Mouse (Mus musculus) right cerebral cortex, postnatal 36 days (tissue): Measurements from ENCODE around the gene Phkb.

Experiments used
- DNase-seq, 2 experiments: peaks; one replicate each; pipeline ENCODE4 v3.0.0; 2022; ENCODE audit warnings: low spot score in 2 of 2, mixed read lengths in 1 of 2

The Phkb gene

DNA sequence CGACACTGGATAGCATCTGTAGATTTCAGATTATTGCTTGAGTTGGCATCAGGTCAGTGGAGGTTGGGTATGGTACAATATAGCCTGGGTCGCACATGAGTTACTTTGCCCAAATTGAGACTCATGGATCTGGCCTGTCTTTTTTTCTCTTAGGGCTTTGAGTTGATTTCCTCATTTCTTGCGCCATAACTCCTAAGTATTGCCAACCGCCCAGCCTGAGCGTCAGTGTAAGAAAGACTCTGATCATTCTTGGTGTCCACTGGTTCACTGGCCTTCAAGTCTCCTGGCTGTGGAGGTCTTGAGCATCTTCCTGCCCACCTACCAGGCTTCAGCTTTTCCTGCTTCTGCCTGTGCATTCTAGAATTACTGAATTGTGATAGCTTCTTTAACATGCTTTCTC lies 104.1 kb downstream of the Phkb start:
- DNase-seq = no peak

DNA sequence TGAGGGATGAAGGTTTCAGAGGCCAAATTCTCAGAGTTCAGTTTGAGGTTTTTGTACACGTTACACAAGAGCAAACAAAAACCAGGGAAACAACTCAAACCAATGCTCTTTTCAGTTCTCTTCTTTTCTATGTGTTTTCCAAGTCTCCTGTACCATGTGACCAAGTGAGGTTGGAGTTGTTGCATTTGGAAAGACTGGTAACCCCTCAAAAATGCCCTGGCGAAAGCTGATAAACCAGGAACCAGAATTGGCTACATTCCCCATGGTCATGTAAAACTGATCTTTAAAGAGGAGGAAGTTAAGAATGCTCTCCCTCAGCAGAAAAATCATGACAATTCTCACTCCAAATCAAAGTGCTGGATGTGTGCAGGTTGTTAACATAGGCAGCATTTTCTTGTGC lies 117.6 kb downstream of the Phkb start:
- DNase-seq = no peak

DNA sequence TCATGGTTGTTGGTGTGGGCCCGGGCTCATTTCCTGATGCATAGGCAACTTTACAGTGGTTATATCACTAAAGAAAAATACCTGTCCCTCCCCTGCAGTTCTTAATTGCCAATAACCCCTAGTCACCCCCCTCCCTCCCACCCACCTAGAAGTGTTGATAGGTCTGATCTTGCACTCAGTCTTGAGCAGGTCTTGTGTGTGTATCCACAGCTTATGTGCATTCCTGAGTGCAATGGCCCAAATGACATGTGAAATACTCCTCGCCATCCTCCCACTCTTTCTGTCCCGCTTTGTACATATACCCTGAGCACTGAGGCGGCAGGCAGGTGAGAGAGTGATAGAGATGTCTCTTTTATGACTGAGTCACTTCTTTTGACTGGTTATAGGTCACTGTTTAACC lies 119.1 kb downstream of the Phkb start:
- DNase-seq = no peak

DNA sequence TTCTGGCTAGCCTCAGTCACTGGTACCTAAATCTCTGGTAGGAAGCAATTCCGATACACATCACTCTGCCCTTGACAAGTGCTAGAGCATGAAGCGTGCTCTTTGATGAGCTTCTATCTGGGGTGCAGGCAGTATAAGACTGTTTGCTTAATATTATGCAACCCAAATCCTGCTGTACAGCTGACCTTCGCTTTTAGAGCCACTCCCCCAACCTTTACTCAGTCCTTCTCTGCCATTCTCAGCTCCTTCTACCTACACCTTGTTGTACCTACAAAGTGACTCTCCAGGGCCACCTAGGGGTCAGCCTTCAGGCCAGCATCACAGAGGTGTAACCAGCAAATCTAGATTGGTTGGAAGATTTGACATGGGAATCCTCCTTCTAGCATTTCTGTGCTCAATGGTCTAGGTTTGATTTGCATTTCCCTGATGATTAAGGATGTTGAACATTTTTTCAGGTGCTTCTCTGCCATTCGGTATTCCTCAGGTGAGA lies 136.9 kb downstream of the Phkb start:
- DNase-seq = no peak

DNA sequence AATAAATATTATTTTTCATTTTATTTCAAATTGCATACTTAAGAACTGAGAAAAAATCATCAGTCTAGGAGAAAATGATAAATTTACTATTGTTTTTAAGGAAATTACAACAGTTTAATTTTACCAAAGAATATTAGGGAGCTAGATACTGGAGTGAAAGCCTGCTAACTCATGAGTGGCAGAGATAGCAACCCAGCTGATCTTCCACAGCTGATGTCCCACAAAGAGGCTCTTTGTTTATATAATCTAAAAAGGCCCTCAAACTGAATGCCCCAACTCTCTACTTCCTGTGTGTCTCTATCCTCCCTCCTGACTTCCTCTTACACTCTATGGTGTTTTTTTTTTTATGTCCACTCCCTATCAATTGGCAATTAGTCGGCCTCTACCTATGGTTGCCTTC lies 152.2 kb downstream of the Phkb start:
- DNase-seq = no peak

DNA sequence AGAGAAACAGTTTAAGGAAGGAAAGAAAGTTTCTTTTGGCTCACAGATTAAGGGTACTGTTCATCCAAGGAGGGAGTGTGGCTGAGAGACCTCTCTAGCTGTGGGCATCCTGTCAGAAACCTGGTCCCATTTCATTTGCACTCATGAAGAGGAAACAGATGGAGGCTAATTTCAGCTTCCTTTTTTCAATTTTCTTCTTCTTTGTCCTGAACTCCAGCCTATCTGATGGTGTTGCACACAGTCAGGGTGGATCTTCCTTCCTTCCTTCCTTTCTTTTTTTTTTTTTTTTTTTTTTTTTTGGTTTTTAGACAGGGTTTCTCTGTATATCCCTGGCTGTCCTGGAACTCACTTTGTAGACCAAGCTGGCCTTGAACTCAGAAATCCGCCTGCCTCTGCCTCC lies 152.9 kb downstream of the Phkb start:
- DNase-seq = no peak

DNA sequence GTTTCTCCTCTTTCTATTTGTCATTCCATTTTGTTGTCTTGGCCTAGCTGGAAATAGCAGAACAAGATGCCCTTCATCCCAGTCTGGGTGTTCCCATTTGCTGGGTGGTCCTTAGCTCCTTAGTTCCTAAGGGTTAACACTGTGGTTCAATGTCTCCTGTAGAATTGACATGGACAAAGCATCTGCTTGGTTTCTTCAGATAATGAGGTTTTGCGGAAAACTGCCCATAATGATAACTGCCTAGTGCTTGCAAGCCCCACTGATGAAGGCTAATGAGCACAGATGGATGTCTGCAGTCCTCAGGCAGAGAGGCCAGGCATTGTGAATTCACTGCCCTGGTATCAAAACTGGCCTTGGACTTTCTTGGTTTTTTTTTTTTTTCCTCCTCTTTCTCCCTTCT lies 155.2 kb downstream of the Phkb start:
- DNase-seq = no peak

DNA sequence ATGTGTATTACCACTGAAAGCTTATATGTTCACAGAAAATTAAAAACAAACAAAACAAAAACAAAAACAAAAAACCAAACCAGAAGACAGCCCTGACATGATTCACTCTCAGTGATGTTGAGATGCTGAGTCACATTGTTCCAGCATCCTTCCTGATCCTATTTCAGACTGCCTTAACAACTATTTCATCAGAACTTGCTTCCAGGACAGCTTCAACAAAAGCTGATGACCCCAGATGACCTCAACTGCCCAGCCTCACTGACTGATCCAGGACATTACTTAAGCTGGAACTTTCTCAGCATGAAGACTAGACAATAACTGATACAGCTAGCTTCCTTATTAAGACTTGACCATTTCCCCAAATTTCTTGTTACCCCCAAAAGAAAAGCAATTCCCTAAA lies 165.7 kb downstream of the Phkb start:
- no peak for DNase-seq

DNA sequence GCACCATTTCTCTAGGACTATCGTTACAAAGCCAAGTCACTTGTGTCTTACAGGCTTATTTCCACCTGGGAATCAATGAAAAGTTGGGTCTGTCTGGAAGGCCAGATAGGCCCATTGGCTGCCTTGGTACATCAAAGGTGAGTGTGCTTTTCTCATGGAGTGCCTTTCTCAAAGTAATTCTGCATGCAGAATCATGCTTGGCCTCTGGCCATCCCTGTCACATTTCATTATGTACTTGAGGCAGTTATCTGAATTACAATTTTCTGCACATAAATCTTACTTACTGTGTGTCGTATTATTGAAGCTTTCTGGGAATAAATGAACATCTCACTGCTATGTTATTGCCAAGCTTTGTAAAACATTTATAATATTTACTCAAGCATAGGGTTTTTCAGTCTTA lies 176.0 kb downstream of the Phkb start:
- no peak for DNase-seq

DNA sequence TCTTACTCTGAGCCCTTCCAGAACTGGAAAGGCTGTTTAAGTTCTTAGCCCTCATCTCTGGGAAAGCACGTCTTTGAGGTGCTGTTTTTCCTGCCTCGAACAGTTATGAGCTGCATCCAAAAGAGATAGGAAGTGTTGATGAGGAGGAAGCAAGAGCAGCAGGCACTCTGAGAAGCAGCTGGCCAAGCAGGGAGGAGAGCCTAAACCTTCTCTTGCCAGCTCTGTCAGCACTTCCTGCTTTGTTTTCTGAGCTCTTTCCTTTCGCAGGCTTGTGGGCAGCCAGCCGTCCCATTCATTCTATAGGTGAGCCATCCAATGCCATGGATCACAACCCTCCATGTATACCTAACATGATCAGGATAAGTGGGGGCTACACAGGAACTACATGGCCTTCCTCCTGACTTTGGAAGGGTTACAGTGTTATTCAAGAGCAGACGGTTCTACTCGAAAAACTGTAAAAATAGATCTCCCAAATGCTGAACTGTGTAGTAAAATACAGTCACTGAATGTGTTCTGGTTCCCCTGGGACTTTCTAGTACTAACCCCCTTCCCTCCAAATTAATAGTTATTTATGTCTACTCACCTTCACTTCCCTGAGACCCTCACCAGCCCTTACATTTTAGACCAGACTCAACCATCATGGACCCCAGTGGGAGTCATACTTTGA lies 188.0 kb downstream of the Phkb start:
- peak; percentile 37 to 54 for DNase-seq

DNA sequence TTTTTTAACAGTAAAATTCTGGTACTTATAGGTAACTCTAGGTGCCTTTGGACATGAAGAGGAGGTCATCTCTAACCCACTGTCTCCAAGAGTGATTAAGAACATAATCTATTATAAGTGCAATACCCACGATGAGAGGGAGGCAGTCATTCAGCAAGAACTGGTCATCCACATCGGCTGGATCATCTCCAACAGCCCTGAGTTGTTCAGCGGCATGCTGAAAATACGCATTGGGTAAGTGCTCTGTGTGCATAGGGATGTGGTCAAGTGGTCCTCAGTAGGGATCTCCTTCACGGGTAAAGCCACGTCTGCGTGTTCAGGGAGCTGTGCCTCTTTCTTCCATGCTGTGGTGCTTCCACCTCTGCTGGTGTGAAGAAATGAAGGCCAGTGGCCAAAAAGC lies 188.7 kb downstream of the Phkb start:
- DNase-seq = no peak

DNA sequence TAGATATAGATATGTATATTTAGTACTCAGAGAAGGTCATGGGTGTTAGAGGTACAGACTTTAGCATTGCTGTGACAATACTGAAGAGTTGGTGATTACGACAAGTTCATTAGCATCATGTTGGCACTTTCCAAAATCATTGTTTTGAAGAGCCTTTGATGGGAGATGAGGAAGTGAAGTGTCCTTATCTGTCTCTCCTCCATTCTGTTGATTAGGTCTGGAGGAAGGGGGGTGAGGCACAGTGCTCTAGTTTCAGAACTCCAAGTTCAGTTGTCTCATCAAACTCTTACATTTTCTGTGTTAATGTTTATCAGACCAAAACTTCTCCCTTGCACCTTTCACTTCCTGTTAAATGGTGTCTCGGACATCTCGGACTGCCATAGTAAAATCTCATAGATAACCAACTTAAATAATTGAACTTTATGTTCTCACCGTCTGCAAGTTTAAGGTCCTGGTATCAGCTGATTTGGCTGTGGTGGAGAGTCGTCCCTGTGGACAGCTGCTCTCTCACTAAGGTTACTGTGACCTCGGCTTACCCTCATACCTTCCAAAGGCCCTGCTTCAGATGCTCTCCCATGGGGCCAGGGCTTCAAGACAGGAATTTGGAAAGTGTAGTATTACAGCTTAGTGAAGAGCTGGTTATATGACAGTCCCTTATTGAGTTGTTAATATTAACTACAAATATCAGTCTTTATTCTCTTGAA lies 194.1 kb downstream of the Phkb start:
- DNase-seq = no peak

DNA sequence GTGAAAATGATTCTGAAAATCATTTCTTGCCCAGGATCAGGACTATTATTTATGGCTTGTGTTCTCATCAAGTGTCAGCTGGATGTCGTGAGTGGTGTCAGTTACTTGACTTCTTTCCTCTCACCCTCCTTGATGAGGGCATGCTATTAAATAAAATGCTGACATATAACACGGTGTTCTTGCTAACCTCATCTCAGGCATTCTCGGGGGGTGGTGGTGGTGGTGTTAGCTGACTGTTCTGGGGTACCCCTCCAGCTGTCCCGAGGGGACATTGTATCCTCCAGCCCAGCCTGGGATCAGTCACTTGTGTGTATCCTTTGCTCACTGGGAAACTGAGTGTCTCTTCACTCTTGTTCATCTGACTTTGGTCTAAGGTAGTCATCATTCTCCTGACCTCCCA lies 194.6 kb downstream of the Phkb start:
- DNase-seq = no peak

DNA sequence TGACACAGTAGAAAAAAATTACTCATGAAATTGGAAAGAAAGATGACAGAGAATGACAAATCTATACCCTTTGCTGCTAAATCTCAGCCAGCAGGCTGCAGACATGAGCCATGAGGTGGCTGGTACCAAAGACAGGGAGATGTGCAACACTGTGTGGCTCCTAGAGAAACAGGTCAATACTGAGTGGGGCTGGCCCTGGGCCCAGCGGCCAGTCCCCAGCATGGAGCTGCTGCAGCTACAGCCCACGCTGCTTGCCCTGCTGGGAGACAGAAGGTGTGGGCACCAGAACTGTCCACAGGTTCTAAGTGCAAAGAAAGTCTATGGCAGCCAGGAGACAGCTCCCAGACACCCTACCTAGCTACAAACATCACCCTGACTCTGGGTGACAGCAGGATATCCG lies 197.7 kb downstream of the Phkb start:
- DNase-seq = no peak

DNA sequence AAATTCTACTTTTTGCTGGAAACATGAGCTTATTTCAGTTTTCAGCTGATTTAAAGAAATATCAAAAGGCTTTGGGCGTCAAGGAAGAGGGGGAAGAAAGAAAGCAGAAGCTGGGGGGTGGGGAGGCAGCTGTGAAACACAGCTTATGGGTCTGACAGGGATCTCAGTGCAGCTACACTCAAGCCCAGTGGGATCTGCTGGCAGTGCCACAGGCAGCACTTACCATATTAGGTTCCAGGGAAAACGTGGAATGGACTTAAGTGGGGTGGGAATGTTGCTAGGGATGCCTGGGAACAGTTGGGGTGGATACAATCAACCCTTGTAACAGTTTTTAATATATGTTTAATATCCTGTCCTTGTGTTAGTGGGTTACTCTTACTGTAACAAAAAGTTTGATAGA lies 201.3 kb downstream of the Phkb start:
- DNase-seq = no peak

DNA sequence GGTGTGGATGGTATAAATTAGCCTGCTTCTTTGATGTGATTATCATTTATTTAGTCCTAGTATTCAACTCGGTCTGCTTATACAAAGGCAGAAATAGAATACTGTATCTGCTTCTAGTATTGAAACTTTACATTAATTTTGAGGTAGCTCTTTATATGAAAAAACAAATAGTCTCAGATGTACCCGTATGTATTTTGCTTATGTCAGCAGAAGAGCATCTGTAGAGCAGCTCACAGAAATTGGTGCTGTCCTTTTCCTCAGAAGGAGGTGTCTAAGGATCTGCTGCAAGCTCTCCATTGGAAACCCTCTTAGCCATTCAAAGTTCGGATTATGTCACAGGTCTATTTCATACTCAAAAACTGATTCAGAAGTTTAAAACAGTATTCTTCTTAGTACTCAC lies 210.1 kb downstream of the Phkb start:
- DNase-seq = no peak

DNA sequence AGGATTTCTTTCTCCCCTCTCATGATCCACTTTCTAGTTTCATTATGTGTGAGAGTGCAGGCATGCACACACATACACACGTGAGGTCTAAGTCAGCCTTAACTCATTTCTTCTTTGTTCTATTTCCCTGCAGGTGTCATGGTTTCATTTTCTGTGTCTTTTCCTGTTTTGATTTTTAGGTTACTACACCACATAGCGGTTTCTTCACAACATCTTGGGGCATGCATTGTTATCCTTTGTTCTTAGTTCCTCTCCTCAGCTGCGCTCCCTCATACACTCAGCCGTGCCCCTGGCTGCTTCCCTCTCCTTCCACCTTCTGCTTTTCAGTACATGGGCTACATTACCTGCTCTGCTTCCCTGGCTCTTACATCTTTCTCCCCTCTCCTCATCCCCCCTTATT lies 211.2 kb downstream of the Phkb start:
- no peak for DNase-seq

DNA sequence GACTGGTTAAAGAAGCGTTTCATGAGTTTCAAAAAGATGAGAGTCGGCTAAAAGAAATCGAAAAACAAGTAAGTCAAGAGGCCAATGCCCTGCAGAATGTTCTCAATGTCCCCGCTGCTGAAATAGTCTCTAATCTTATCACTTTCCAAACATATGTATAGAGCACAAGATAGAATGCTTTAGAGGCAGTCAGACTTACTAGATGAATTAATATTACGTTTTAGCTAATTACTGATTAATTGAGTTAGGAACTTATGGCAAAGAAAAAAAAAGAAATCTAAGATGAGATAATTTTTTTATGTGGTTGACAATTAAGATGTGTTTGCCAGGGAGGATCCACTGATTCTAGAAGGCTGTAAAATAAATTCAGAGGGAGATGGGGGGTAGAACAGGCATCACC lies 217.9 kb downstream of the Phkb start:
- no peak for DNase-seq

DNA sequence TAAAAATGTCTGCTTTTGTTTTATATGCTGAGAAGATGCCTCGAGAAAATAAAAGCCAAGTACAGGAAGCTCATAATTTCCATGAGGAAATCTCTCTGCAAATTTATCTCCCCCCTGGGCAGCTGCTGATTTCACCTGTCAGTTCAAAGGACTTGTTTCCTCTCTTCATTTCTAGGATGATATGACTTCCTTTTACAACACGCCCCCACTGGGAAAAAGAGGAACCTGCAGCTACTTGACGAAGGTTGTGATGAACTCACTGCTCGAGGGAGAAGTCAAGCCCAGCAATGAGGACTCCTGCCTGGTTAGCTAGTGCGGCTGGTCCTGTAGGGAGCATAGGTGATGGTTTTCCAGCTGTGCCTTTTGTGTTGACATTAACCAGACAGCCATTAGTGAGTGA lies 218.4 kb downstream of the Phkb start:
- no peak for DNase-seq

DNA sequence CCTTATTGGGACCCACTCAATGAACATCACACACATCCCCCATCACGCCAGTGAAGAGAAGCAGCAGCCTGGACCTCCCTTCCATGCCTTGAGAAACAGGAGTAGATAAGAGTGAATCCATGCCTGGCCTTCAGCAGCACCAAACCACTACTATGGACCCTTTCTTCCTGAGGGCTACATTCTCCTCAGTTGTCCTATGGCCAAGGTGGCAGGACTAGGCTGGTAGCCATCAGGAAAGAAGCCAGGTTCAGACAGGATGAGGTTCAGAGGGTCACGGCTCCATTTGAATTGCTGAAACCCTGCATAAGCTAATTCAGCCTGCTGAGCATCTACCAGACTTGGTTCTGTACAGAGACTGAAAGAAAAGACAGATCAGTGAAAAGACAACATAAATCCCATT lies 222.7 kb downstream of the Phkb start:
- no peak for DNase-seq

DNA sequence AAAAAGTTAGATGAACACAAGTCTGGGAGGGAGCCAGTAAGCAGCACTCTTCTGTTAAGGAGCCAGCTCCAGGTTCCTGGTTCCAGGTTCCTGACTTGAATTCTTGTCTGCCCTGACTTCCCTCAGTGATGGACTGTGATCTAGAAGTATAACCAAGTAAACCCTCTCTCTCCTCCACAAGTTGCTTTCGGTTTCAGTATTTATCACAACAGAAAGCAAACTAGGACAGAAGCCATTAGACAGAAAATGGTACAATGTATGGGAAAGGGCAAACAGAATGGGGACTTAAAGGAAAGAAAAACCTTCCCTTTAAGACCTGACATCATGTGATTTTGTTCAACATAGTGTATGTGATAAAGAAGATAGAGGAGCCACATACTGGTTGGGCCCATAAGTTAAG lies 238.7 kb downstream of the Phkb start:
- DNase-seq = no peak

DNA sequence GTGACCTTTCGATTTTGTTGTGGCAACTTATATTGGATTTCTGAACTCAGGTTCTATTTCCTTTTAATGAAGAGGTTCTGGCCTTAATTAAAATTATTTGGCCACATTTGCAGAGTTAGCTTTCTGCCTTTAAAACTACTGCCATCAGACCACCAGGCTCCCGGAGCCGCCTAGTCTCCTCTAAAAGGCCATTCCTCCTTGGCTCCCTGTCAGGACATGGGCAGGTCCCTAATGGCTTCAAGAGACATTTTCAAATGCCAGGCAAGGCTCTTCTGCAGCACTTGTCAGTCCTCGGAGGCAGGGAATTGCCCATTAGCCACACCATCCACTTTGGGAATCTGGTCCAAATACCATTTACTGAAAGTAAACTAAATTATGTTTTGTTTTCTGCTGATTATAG lies 242.6 kb downstream of the Phkb start:
- no peak for DNase-seq

DNA sequence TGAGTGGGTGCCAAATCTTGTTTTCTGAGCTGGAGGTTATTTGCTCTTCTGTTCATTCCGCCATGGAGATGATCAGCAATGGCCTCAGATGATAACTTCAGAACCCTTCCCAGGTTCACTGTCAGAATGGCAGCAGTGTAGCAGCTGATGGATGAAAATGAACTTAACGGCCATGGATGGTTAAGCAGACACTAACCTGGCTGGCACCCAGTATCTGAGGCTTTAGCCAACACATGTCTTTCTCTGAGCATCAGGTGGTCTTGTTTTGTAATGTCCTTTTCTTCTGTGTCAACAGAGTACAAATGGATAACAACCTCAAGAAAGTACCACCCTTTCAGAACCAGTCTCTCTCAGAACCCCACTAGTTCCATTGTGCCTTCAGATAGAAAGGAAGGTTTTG lies 246.0 kb downstream of the Phkb start:
- no peak for DNase-seq

DNA sequence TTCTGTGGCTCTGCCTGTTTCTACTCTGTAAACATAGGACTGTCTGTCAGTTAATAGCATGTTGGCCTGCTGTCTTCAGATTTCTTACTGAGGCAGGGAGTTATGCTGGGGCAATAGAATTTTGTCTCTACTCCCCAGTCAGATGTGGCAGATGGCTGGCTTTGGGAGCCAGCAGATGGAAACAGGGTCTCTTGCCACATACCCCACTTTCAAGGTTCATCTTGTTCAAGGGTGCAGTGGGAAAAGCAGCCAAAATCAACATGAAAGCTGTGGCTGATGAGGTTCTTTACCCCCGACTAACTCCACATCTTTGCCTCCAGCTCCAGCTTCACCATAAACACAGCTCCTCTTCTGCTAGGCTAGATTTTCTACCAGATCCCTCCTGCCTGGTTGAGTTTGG lies 246.7 kb downstream of the Phkb start:
- DNase-seq = no peak
